Mouse (Mus musculus) hindlimb bud, embryonic 11.5 days (tissue): ENCODE data around the gene Noct.
"Not testable (repeated sequence)": the region's sequence is repeated elsewhere in the genome, so short reads cannot be mapped to it uniquely, and the experiment has no call there.

ENCODE experiments used
- DNase-seq: peaks from one replicate; pipeline ENCODE4 v3.0.0-alpha.2; 2012; ENCODE audit warnings: low read depth, low spot score; ENCODE audit errors: extremely low spot score

The Noct gene

DNA sequence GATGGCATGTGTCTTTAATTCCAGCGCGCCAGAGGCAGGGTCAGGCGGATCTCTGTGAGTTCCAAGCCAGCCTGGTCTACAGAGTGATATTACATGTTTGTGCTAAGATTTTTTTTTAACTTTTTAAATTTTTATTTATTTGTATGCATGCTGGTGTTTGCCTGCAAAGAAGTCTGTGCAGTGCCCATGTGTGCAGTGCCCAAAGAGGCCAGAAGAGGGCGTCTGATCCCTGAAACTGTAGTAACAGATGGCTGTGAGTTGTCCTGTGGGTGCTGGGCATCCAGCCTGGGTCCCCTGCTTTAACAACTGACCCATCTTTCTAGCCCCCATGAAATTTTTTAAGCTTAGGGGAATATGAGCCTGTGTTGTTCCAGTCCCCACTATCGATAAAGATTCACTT, 19.8 kb upstream of the Noct start:
- DNase-seq: no peak

DNA sequence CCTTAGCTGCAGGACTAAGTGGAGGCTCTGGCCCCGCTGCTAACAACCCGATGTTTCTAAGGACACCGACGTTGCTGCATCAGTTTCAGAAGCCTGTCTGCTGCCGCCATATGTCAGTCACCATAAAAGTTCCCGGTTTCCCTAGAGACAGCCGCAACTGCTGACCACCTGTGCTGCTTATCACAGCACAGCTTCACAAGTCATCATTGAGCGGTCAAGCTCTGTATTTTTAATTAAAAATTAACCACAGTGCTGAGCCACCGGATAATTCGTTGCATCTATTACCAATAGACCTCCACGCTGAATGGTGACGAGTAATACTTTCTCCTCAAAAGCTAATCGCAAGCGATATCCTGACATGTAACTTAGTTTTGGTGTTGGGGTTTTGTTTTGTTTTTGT, 19.4 kb upstream of the Noct start:
- DNase-seq: no peak

DNA sequence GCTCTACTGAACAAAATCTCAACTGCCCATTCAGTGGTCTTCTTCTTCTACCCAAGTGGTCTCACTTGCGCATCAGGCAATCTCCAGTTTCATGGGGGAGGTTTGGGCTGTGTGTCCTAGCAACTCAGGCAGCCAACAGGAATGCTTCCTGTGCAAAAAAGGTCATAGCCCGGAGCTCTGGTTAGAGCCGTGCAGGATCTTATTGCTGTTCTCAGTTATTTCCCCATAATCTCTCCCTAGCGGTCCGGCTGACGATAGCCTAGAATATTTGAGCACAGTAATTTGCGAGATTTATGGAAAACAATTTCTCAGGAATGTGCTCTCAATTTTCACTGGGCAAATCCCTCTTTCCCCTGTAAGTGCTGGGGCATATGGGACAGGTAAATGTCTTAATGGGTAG, 17.7 kb upstream of the Noct start:
- peak; percentile 41 for DNase-seq

DNA sequence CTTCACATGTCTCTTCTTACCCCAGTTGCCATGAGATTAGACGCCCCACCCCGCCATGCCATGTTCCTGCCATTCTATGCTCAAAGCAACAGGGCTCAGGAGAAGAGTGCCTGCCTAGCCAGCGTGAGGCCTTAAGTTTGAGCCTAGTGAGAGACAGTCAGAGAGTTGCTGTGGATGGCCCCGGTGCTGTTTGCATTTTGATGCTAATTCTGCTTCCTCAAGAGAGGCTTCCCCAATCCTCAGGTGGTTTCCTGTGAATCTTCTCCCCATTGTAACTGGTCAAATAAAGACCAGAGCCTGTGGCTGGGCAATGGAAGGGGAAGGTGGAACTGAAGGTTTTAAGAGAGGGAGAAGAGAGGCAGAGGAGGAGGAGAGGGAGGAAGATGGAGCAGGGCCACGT, 15.6 kb upstream of the Noct start:
- DNase-seq: no peak

DNA sequence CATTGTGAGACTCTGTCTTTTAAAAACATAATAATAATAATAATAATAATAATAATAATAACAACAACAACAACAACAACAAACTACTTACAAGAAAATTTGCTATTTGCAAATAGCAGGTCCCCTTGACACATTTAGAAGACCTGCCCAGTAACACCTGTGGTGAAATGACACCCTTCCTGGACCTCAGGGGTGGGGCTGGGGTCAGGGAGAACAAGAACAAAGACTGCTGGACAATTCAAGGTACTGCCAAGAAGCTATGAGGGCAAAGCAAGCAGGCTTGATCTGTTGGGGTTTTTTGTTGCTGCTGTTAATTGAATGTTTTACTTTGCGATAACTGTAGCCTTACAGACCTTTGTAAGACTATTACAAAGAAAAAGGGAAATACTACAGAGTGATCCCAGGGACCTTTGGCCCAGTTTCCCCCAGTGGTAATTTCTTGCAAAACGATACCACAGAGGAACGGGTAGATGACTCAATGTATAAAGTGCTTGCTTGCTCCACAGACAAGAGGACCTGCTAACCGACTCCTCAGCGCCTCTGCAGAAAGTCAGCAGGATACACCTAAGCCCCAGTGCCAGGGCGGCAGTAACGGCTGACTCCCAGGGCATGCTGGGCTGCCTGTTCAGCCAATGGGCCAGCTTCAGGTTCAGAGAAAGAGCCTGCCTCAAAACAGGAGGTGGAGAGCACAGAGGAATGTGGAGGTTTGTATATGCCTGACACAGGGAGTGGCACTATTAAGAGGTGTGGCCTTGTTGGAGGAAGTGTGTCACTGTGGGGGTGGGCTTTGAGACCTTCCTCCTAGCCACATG, 14.5 kb upstream of the Noct start:
- no peak for DNase-seq

DNA sequence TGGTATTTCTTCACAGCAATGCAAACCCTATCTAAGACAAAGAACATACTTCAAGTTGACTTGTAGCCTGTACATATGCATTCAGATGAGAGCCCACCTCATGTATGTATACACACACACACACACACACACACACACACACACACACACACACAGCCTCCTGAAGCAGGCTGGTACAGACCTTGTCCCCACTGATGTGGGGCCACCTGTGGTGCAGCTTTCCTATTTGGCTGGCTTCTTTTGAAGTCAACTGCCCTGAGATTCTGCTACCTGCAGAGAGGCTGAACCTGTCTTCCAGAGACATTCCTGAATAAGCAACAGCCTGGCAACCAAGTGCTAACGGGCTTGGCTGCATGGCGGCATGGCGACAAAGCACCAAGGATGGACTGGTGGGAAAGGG, 13.8 kb upstream of the Noct start:
- no peak for DNase-seq

DNA sequence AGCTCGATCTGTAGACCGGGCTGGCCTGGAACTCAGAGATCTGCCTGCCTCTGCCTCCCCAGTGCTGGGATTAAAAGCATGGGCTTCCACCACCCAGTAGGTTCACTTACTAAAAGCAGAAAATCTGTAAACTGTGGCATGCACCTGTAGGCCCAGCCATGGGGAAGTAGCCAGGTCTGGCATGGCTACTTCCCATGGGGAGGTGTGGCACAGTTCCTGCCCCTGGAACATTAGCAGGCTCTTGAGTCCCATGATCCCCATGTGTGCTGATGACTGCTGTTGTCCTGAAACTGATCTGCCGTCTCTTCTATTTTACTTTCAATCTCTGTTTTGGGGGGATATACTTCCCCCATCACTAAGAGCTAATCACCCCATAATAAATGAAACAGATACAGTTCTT, 11.1 kb upstream of the Noct start:
- no peak for DNase-seq

DNA sequence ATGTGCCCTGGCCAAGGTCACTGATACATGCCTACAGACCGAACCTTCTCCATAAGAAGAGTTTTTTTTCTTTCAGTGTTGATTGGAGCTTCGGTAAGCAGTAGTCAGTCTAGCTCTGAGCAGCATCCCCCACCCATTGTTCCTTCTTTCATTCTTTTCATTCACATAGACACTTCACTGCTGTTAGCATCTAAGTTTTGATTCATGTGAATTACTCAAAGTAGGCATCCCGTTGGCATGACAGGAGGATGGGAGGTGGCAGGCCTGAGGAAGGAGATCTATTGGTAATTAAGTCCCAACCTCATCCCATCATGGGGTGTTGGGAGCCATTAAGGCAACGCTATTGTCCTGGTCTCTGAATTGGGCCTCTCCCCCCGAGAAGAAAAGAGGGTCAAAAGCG, 8.6 kb upstream of the Noct start:
- no peak for DNase-seq

DNA sequence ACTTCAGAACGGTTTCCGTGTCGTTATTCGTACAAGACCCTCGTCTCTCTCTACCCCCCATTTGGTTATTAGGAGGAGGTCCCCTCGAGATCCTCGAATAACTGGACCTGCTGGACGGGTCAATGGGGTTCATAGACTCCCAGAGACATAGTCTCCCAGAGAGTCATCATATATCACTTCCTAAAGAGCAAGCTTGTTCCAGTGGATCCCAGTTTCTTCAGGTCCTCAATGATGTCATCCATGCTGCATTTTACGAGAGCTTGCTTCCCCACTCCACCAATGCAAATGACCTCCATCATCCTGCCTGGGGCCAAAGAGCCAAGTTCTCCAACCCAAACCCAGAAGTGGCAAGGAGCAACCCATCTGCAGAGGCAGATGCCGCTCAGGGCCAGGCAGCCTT, 7.9 kb upstream of the Noct start:
- not testable (repeated sequence) for DNase-seq

DNA sequence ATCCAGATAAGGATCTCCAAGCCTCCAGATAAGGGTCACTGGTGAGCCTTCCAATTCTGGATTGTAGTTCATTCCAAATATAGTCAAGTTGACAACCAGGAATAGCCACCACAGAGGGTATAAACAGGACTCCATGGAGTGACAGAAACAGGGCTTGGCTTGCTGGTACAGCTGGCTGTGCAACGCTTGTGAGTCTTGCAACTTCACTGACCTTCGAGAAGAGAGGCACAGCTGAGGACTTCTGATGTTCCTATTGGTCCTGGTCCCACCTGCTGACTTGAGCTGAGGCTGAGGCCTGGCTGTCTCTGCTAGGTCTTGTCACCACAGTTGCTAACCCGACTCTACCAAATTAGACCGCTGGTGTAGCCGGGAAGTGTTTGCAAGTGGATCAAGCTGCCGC, 5.9 kb upstream of the Noct start:
- DNase-seq: not testable (repeated sequence)

DNA sequence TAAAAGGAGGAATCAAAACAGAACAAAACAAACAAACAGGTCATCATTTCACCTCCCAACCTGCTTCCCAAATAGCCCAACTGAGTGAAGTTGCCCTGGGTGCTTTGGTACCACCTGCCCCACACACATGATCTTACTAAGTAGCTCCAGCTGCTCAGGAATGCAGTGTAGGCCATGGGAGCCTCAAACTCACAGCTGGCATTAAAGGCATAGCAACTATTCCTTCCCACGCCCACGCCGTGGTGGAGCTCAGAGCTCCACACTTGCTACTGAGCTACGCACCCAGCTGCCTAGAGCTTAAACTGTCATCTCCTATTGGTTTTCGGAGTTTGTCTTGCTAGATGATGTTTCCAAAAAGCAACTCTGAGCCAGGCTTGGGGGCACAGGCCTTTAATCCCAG, 5.0 kb upstream of the Noct start:
- no peak for DNase-seq

DNA sequence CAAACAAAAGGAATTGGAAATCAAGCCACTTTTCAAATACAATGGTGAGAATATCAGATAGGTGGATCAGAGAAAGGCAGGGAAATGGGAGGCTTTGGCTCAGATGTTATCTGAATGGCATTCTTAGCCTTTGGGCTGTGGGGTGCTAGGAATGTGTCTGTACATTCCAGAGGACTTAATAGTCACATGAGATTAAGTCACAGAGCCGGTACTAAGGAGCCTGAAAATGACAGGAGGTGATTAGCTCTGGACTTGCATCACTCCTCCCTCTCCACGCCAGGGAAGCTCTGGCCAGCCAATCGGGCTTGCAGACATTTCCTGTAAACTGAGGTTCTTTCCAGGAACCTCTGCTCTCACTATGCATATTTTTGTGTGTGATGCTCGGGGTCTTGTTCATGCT, 3.4 kb upstream of the Noct start:
- no peak for DNase-seq

DNA sequence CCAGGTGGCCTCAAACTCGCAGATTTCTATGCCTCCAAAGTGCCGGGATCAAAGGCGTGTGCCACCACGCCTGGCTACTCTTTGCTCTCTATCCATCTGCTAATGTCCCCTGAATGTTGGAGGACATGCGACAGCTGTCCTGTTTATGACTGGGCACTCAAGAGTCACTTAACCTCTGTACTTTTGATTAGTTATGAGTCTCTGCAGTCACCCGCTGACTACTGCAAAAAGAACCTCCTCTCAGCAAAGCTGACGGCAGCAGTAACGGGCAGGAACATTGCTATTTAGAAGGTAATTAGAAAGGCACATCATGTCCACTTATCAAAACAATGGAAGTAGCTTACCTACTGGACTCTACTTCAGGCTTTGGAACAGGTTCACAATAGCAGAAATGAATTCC, 2.4 kb upstream of the Noct start:
- no peak for DNase-seq

DNA sequence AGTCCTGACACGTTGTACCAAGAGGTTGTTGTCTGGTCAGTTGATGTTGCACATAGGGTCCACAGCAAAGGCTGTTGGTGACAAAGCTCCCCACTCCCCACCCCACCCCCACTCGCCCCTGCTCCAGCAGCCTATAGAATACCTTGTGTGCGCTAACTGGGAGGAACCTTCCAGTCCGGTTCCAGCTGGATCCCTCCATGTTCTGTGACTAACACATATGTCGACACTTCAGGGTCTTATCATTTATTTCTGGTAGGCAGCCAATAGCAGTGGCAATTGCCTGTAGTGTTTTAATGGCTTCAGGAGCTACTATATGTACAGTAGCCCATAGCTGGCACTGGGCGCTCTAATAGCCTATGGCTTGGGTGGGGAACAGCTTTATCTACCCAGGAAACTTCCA, 1.9 kb upstream of the Noct start:
- DNase-seq: no peak

DNA sequence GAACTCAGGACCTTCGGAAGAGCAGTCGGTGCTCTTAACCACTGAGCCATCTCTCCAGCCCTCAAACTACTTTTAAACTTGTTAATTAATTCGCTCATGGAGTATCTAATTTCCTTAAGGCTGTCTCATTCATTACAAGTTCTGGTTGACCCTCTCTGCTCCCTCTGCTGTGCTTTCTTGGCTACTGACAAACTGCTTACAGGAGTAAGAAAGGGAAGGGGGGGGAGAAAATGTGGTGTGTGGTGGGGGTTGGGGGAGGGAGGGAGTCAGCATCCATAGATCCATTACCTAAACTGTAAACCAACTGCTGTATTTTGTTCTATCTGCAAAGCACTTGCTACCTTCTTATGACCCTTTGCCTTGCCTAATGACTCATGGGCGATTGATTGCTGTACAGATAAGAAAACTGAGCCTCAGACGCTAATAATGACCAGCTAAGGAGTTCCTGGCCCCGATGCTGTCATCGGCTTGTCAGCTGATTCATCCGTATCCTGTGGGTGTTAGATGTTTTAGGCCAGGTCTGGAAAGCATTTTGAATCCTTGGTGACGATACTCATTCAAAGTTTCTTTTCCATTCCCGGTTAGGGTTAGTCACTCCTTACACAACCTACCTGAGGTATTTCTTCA, 1.3 kb upstream of the Noct start:
- DNase-seq: no peak

DNA sequence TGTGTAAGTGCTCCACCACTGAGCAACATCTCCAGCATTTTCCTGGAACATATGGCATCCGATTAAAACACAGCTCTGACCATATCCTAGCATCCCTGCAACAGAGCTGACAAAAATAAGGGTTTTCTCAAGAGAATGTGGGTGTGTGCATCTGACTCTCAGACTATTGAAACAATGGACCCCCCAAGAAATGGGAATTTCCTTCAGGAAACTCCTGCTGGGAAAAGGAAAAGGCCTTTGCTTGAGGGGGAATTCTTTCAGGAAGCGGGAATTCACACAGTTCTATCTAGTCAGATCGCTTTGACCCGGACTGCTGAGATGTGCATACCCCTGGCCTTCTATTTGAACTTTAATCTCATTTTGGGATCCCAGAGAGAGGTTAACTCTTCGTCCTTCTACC, 691 bp upstream of the Noct start:
- no peak for DNase-seq

DNA sequence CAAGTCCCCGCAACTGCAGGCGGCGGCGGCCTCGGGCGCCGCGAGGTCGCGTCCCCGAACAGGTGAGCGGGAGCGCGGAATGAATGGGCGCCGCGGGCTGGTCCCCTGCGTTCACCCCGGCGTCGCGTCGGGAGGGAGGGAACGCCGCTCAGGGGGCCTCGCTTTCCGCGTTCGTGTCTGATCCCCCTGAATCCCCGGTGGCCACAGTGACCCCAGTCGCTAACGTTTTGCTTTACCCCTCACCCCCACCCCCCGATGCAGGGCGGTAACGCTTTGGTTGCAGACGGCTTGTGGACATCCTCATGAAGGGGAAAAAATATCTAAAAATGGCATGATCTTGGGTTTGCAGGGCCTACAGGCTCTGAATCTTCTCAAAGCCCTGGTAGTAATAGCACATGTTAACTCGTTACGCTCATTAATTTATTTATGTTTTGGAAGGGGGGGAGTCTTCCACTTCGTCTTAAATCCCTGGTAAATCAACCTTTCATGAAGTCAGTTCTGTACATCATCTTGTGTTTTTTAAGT, 1.0 kb downstream of the Noct start:
- DNase-seq: no peak

DNA sequence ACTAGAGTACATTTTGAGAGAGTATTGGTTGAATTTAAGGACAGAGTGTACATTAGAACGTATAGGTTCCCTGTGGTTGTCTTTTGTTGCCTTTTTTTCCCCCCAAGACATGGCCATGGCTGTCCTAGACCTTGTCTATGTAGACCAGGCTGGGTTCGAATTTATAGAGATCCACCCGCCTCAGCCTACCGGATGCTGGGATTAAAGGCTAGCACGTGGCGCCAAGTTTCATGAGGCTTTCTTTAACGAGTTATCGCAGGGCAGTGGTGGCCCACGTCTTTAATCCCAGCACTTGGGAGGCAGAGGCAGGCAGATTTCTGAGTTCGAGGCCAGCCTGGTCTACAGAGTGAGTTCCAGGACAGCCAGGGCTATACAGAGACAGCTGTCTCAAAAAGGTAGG, 1.7 kb downstream of the Noct start:
- DNase-seq: no peak

DNA sequence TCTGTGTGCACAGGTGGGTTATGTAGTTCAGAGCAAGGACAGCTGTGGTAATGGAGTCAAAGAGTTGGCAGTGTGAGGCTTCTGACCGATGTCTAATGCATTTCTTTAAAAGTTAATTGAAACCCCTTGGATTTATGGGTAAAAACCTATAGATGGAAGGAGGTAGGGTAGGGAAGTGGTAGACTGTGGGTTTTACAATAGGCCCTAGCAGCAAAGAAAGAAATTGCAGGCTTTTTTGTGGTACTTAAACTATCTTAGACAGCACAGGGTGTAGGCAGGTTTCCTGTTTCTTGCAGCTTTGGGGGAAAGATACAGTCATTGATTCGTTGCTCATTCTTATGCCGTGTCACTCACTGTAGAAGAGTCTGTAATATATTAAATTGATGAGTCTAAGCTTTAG, 2.4 kb downstream of the Noct start:
- no peak for DNase-seq

DNA sequence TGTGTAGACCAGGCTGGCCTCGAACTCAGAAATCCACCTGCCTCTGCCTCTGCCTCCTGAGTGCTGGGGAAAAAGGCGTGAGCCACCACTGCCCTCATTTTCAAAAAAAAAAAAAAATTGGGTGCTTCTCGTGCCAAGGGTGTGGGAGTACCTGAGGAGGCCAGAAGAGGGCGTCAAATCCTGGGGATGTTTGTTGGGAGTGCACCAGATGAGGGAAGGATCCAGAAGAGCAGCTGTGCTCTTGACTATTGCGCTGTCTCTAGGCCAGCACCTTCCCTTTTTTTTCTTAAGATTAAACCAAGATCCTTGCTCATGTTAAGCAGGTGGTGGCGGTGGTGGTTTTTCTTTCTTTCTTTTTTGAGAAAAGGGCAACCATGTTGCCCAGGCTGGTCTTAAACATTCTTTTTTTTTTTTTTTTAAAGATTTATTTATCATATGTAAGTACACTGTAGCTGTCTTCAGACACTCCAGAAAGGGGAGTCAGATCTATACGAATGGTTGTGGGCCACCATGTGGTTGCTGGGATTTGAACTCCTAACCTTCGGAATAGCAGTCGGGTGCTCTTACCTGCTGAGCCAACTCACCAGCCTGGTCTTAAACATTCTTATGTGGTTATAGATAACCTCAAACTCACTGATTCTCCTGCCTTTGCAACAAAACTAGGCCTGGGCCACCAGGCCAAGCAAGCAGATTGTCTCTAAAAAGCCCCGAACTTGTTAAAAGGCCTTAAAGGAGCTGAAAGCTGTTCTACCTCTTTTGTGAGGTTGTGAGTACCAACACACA, 4.0 kb downstream of the Noct start:
- DNase-seq: no peak

DNA sequence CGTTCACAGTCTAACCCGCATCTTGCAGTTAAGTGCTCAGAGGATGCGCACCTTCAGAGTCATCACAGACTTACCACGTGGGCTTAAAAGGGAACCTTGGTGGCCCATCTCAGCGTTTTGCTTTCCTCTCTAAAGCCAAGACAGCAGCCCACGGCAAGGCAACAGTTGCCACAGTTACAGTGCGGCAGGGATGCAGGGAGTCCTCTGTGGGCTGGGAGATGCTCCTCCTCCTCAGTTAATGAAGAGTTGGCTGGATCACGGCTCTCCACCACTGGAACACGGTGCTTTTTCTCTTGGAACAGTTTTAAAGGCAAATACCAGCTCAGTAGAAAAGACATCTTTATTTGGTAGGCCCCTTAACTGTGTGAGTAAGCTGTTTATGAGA, 4.6 kb downstream of the Noct start:
- no peak for DNase-seq

DNA sequence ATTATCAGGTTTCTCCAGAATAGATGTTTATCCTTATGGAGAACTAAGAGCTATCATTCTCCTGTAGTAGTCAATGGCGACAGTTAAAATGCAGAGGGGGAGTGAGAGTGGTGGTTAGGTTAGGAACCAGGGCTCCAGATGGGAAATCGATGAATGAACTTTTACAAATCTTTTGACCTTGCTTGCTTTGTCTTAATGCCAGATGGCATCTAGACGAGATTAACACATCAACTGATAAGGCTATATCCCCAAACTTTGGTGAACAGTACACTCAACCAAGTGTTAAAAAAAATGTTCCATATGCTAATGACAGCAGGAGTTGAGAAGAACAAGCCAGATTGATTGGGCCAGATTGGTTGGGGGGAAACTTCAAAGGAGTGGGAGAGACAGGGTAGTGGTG, 5.0 kb downstream of the Noct start:
- DNase-seq: no peak
